In the genomic region with DNA sequence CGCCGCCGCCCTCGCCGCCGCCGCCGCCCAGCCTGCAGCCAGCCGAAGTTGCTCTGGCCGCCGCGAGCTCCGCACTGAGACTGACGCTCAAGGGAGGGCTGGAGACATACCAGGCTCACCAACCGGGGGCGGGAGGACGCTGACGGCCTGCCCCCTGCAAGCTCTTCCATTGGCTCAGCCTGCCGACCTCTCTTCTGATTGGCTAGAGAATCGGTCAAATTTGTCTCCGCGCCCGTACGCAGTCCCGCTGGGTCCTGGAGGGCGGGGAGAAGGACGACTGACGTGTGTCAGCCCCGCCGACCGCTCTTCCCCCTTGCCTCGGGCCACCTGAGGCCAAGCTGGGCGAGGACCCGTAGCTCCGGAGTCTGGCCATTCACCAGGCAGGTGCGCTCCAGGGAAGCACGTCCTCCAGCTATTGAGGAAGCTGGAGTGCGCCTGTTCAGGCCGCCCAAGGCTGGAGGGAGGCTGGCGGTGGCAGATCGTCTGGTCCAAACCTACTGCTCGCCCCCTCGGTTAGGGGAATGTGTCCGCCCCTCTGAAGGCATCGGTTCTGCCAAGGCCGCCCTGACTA, we compare ENCODE assay signal across 1 mouse cellular context.
A peak's percentile ranks its signal among the peaks of the same experiment; 100 is the strongest.
TF ChIP-seq lines count a peak whose summit lies in the region.

A gene (minus strand): TSS at position 90 of the 571 bp plus-strand sequence.

TF ChIP-seq in MEL, 35 proteins besides CTCF, POLR2A, EP300 and RAD21 (continued from another document):
- TF ChIP-seq CHD2 (IDR thresholded peaks at IDR 0.05; ENCODE audit: low read length) (peak; percentile 51; the same call in 1 of the 2 replicates), GATA1 (IDR thresholded peaks at IDR 0.05; ENCODE audit: low read depth, low read length) (no peak), E2F4 (IDR thresholded peaks at IDR 0.05; ENCODE audit: borderline replicate concordance, low read depth, low read length) (no peak)
